Mouse (Mus musculus) MN1 (cell line): Measurements from ENCODE around the gene Pde6h.
A peak's percentile ranks its signal among the peaks of the same experiment; 100 is the strongest.
"Not testable (repeated sequence)": the region's sequence is repeated elsewhere in the genome, so short reads cannot be mapped to it uniquely, and the experiment has no call there.

Experiments used
- DNase-seq: peaks from one replicate; pipeline ENCODE4 v3.0.0-alpha.2; 2016; ENCODE audit warnings: low spot score

Gene Pde6h

DNA sequence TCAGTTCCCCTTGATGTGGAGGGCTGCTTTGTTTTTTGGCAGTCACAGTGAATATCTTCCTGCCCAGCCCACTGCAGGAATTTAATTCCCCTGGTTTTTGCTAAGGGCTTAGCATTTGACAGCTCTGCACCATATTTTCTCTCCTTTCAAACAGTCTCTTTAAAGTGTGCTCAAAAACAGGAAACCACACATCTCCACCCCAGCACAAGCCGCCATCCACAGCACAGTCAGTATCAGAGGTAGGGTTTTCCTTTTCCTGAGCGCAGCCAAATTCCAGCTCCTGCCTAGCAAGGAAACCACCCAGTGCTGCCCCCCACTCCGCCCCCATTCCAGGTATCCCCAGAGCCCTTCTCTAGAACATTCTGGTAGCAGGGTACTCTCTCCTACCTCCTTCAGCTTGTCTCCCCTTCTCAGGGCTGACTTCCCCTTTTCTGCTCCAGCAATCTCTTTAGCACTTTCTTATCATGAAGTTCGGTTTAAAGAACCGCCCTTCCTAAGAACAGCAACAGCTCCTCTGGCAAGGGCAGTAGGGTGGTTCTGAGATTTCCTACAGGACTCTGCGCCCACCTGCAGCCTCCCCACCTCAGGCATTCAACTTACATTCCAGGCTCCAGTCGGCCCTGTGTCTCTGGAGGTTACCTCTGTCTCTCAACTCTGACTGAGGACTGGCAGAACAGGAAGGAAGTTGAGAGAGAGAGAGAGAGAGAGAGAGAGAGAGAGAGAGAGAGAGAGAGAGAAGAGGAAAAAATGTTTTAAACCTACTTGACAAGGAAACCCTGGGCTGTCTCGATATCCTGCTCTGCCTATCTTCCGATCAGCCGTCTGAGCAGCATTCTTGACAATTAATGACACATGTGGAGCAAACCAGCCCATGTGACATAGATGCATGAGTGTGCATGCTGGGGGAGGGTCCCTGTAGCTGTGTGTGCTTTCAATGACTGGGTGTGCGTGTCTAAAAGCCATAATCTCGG lies 17.7 kb downstream of the Pde6h start, which contains the start of gene Arhgdib:
TSS of gene Arhgdib (minus strand) at position 849 of the 971 bp plus-strand sequence.
- DNase-seq, result no peak

GRCm38 (mm10) chr6:136942280-136942679 lies 18.6 kb downstream of the Pde6h start:
- DNase-seq, result no peak

DNA sequence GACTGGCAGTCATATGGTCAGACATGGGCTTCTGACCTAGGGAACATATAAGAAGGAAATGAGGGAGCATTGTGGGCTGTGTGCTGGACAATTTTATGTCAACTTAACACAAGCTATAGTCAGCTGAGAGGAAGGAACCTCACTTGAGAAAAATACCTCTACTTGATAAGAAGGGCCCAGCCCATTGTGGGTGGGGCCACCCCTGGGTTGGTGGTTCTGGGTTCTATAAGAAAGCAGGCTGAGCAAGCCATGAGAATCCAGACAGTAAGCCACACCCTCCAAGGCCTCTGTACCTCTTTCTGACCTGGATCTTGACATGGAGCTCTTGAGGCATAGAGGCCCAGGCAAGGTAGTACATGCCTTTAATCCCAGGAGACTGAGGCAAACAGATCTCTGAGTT lies 19.8 kb downstream of the Pde6h start:
- DNase-seq, result no peak

GRCm38 (mm10) chr6:136944511-136944910 lies 20.9 kb downstream of the Pde6h start:
- no peak for DNase-seq

DNA sequence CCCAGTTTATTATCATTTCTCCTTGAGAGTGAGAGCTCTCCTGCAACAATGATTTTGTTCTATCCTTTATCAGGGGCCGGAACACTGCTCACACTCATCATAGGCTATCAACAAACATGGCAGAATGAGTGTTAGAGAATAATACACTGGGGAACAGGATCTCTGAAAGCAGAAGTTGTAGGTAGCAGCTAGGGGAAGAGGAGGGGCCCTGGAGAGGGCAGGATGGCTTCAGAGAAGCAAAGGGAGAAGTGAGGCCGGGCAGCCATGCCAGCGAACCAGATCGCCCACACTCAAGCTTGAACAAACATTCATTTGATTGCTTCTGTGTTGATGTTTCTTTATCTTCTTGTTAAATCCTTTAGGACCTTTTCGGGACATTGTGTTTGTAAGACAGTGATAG lies 22.6 kb downstream of the Pde6h start:
- no peak for DNase-seq

DNA sequence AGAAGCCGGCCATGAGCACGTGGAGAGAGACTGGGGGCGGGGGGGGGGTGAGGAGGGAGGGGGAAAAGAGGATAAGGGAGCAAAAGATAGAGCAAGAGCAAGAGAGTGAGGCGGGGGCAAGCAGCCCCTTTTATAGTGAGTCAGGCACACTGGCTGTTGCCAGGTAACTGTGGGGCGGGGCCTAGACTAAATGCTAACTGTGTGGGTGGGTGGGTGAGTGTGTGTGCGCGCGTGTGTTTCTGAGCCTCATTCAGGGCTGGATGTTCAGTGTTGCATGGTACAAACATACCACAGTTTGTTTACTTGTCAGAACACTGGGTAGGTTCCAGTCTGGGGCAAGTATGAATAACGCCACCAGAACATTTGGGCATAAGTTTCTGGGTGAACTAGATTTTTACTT lies 23.3 kb downstream of the Pde6h start:
- DNase-seq, result no peak

DNA sequence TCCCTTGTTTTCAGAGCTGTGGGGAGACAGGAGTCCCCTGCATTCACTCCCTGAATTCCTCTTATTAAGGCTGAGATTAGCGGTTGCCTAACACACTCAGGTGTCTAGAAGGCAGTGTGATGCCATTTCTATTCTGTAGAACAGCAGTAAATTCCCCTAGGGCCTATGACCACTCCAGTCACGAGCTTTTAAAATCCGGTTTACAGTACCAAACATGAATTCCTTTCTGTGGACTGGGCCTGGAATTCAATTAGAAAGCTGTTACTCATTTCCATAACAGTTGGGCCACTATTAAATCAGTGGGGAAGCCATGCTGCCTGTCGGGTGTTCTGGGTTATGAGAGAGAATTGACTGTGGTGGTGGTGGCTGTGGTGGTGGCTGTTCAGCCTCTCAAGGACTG lies 24.1 kb downstream of the Pde6h start:
- no peak for DNase-seq

GRCm38 (mm10) chr6:136950171-136950570 lies 26.5 kb downstream of the Pde6h start:
- DNase-seq, result no peak

- no peak for DNase-seq
Measured at GRCm38 (mm10) chr6:136952930-136953329, 29.3 kb downstream of the Pde6h start.

- no peak for DNase-seq
Measured at GRCm38 (mm10) chr6:136954192-136954591, 30.6 kb downstream of the Pde6h start.

DNA sequence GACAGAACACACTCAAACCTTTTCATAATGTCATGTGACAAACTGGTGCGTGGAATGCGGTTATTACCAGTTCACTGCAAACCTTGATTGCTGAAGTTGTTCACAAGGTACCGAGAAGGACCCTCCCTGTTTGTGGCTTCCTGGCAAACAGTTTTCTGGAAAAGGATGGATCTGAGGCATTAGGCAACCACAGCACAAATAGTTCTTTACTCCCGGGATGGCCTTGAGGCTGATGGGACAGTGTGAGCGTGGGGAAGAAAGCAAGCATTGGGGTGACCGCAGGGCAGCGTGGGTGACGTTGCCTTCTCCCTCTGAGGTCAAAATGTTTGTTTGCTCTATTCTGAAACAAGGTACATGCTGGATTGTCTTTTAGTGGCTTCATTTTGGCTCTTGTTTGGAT lies 31.1 kb downstream of the Pde6h start:
- DNase-seq, result no peak

- no peak for DNase-seq
Measured at GRCm38 (mm10) chr6:136955240-136955639, 31.6 kb downstream of the Pde6h start.

DNA sequence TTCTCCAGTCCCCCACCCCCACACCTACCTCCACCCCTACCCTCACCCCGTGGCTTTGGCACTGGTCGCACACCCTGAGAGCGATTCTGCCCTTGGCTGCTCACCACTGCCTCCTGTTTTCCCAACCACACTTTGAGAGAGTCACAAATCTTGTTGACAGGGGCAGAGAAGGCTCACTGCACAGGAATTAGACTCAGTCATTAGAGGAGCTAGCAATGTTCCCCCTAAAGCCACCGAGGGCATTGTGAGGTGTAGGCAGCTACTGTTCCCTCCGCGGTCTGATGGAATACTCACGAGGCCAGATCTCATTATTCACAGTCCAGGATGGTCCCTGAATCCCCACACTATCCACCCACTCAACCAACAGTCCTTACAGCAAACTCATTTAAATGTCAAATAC lies 33.4 kb downstream of the Pde6h start:
- DNase-seq, result no peak

GRCm38 (mm10) chr6:136959131-136959530 lies 35.5 kb downstream of the Pde6h start:
- no peak for DNase-seq

DNA sequence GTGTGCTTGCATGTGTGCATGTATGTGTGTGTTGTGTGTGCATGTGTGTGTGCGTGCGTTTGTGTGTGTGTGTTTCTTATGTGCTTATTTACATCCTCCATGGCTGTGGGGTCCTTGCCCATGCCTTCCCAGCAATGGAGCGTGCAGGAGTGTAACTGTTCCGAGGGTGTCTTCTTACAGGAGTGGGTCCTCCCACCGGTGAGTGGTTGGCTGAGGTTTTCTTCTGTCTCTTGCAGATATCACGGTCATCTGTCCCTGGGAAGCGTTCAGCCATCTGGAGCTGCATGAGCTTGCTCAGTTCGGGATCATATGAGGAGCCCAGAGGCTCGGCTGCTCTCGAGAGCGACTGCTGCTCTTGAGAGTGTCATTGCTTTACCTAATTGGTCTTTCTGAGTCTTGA lies 39.3 kb downstream of the Pde6h start:
- DNase-seq, result no peak

DNA sequence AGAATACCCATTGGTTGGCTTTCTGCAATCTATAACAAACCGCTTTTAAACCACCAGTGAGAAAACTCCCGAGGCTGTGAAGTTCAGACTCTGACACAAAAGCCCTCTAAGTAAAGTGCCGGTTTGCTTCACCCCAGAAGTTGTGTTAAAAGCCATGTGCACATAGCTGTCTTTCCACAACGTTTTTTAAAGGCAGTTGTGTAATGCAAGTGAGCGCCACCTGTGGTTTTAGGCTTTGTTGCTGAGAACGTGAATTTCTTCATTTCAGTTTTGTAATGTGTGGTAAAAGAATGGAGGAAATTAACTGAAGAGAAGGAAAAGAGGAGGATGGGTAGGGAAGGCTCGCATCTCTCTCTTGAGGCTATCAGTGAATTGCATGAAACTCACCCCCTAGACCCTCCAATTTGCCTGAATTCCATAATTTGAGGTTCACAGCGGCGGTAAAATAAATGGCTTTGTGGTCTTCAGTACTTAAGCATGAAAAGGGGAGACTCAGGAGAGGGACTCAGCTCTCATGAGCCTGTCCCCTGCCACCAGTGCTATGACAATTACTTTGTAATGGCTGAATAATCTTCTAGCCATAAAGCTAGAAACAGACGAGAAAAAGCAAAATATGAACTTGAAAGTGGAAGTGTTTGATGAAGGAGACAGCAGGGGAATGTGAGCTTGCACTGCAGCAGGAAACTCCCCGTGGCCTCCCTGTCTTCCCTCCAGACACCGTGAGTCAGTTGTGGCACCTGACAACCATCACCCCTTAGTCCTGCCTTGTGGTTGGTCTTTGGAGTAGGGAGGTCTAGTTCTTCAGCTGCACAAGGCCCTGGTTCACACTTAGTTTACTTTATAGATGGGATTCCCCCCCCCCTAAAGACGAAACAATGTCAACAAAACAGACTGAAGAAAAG lies 41.2 kb downstream of the Pde6h start:
- DNase-seq, result no peak

DNA sequence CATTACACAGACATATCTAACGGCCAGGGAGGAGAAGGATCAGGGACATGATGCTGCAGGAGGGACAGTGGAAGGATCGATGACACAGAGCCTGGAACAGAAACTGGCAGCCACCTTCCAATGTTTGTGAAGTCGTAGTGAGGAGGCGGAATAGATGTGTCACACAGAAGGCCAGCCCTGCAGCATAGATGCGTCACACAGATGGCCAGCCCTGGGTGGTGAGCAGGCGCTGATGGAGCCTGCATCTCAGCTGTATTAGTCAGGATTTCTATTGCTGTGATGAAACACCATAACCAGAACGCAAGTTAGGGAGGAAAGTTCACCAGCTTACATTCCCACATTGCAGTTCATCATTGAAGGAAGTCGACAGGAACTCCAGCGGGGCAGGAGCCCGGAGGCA lies 42.3 kb downstream of the Pde6h start:
- DNase-seq, result no peak

DNA sequence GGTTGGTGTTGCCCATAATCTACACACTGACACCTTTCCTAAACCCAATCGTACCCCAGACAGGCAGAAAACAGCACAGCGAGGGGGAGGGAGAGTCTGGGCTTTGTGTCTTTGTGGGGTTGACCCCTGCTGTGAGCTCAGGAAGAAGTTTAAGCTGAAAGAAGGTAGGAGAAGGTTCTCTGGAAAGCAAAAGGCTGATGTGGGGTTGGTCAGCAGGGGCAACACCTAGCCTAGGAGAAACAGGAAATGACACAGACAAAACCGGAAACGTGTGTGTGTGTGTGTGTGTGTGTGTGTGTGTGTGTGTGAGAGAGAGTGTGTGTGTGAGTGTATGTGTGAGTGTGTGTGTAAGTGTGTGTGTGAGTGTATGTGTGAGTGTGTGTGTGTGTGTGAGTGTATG lies 43.8 kb downstream of the Pde6h start:
- DNase-seq, result no peak

DNA sequence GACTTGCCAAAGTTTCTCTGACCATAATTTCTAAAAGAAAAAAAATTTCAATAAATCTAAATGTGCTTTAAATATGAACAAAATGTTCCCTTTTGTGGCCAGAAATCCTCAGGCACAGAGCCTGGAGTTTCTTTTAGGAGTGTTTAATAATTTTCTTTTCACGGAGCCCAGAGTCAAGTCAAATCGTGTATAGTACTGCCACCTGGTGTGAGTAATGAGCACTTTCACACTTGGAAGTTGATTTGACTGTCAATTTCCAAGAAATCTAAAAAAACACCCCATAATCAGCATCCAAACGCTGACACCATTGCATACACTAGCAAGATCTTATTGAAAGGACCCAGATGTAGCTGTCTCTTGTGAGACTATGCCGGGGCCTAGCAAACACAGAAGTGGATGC lies 45.2 kb downstream of the Pde6h start:
- DNase-seq, result not testable (repeated sequence)

DNA sequence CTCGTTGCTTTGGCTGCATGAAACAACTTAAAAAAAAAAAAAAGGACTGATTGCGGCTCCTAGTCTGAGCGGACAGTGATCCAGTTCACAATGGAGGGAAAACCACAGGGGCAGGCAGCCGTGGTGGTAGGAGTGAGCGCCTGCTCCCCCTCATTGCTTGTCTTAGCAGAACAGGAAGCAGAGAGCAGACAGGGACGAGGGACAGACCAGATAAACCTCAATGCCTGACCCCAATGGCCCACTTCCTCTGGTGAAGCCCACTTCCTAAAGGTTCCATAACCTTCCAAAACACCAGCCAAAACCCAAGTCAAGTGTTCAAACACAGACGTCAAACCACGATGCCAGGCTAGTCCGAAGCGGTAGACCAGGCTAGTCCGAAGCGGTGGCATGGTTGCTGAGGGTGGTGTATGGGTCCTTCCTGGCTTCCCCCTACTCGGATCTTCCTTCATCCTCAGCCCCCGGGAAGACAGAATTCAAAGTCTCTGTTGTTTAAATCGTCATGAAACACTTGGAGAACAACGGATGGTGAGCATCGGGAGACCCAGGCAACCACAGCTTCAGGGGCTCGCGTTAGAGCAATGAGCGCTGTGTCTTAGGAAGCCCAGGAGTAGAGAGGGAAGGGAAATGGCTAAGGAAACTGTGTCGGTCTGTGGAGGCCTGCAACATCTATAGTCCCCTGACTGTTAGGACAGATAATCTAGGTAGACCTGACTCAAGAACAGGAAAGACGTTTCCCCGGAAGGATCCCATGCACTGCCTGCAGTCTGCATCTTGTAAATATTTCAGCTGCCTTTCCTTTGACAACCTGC lies 55.8 kb downstream of the Pde6h start:
- no peak for DNase-seq

- DNase-seq, result peak; percentile 9
Measured at GRCm38 (mm10) chr6:136980331-136980746, 56.7 kb downstream of the Pde6h start.

DNA sequence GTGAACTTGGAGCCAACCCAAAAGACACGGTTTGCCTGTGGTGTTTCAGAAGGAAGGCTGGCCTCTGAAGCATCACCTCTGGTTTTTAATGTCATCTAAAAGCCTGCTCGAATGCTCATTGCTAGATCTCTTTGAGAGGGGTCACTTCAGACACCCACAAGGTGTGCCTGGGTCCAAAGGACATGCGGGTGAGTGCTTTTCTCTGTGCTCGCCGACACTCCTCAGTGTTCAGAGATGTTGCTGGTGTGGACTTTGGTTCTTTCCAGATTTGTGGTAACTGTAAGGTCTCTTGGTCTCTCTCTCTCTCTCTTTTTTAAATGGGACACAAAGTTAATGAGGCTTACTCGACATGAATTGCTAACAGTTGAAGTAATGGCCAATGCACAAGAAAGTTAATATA lies 58.9 kb downstream of the Pde6h start:
- no peak for DNase-seq
